Mouse (Mus musculus): ENCODE data around the gene Gm13275.
"Not testable (repeated sequence)": the region's sequence is repeated elsewhere in the genome, so short reads cannot be mapped to it uniquely, and the experiment has no call there.

The Gm13275 gene

DNA sequence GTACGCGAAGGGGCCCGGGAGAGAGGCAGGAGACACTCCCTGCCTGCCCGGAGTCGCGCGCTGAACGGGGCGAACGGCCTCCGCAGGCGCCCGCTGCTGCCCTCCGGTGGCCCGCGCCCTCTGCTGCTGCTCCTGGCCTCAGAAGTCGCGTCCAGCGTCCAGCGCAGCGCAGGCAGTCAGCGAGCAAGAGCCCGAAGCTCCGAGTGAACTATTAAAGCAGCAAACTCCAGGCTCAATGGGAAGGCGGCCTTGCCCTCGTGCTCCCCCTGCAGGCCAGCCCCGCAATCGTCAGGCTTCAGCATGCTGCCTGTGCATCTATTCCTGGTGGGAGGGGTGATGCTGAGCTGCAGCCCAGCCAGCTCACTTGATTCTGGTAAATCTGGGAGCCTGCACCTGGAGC, 3.0 kb upstream of the Gm13275 start, which contains the start of gene Gm13278:
Gm13278 (plus strand) TSS at position 301 of the 400 bp plus-strand sequence.
- in situ Hi-C loops (cut with MboI; ENCODE audit: unreplicated experiment in 2 of 2), result not testable (repeated sequence)

- in situ Hi-C loops (cut with MboI; ENCODE audit: unreplicated experiment in 2 of 2), result not testable (repeated sequence)
These were observed 2.8 kb downstream of the Gm13275 start, which contains the start of gene Gm13279 for GRCm38 (mm10) chr4:88797097-88797496. Gm13279 (plus strand) TSS chr4:88797397.

DNA sequence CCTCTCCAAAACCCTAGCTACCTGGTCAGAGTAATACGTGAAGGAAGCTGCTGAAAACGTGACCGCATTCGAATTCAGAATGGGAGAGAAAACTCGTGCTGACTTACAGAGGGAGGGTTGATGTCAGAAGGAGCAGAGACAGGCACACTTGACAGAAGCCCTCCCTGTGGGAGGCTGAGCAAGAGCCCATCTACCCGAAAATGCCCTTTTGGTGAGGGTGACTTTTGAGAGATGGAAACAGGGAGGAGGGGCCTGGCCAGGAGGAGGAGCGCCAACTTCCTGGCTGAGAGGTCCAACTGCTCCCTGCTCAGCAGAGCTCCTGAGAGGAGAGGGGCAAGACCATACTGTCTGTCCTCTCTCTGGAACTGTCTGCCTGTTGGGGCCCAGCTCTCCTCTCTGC, 5.1 kb downstream of the Gm13275 start, which contains the start of gene Gm13285:
Gm13285 (plus strand) TSS at position 301 of the 400 bp plus-strand sequence.
- in situ Hi-C loops (cut with MboI; ENCODE audit: unreplicated experiment in 2 of 2), result not testable (repeated sequence)

GRCm38 (mm10) chr4:88802954-88803353, 8.7 kb downstream of the Gm13275 start, which contains the start of gene Gm13287:
Gm13287 (plus strand) TSS chr4:88803254.
- in situ Hi-C loops (cut with MboI; ENCODE audit: unreplicated experiment in 2 of 2), result loop anchor here (25.0 kb wide), 1 partner anchor 116 kb away; the partner anchor contains the start of genes Ifna16 (in 2 of the 2), Ifna2 (in 2 of the 2) and Ifnab (in 2 of the 2)

DNA sequence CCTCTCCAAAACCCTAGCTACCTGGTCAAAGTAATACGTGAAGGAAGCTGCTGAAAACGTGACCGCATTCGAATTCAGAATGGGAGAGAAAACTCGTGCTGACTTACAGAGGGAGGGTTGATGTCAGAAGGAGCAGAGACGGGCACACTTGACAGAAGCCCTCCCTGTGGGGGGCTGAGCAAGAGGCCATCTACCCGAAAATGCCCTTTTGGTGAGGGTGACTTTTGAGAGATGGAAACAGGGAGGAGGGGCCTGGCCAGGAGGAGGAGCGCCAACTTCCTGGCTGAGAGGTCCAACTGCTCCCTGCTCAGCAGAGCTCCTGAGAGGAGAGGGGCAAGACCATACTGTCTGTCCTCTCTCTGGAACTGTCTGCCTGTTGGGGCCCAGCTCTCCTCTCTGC, 10.9 kb downstream of the Gm13275 start, which contains the start of gene Gm13288:
Gm13288 (plus strand) TSS at position 301 of the 400 bp plus-strand sequence.
- in situ Hi-C loops (cut with MboI; ENCODE audit: unreplicated experiment in 2 of 2), result loop anchor here (25.0 kb wide), 1 partner anchor 118 kb away; the partner anchor contains the start of genes Ifna16 (in 2 of the 2), Ifna2 (in 2 of the 2) and Ifnab (in 2 of the 2)

DNA sequence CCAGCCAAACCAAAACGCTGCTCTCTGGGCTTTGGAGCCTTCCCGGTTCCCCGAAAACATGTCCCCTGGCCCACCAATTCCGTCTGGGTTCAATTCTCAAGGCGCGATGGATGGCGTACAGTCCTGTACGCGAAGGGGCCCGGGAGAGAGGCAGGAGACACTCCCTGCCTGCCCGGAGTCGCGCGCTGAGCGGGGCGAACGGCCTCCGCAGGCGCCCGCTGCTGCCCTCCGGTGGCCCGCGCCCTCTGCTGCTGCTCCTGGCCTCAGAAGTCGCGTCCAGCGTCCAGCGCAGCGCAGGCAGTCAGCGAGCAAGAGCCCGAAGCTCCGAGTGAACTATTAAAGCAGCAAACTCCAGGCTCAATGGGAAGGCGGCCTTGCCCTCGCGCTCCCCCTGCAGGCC, 11.5 kb downstream of the Gm13275 start:
- in situ Hi-C loops (cut with MboI; ENCODE audit: unreplicated experiment in 2 of 2), result loop anchor here (25.0 kb wide), 1 partner anchor 118 kb away; the partner anchor contains the start of genes Ifna16 (in 2 of the 2), Ifna2 (in 2 of the 2) and Ifnab (in 2 of the 2)

- in situ Hi-C loops (cut with MboI; ENCODE audit: unreplicated experiment in 2 of 2), result loop anchor here (25.0 kb wide), 1 partner anchor 129 kb away; the partner anchor contains the start of genes Ifna16 (in 2 of the 2), Ifna2 (in 2 of the 2) and Ifnab (in 2 of the 2)
These were observed 21.6 kb downstream of the Gm13275 start, which contains the start of gene Ifna7 for GRCm38 (mm10) chr4:88815928-88816327. Ifna7 (plus strand) TSS chr4:88816228.

DNA sequence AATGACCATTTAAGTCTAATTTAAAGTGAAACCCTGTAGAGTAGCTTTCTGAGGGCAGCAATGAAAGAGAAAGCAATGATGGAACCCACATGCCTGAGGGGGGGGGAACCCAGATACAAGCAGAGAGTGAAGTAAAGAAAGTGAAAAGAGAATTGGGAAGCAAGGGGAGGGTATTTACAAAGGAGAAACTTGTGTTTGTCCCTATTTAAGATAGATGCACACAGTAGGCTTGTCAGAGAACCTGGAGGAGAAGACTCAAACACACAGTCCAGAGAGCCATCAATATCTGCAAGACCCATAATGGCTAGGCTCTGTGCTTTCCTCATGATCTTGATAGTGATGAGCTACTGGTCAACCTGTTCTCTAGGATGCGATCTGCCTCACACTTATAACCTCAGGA, 25.4 kb downstream of the Gm13275 start, which contains the start of gene Ifna11:
Ifna11 (plus strand) TSS at position 301 of the 400 bp plus-strand sequence.
- in situ Hi-C loops (cut with MboI; ENCODE audit: unreplicated experiment in 2 of 2), result loop anchor here (25.0 kb wide), 1 partner anchor 132 kb away; the partner anchor contains the start of genes Ifna16 (in 2 of the 2), Ifna2 (in 2 of the 2) and Ifnab (in 2 of the 2)

DNA sequence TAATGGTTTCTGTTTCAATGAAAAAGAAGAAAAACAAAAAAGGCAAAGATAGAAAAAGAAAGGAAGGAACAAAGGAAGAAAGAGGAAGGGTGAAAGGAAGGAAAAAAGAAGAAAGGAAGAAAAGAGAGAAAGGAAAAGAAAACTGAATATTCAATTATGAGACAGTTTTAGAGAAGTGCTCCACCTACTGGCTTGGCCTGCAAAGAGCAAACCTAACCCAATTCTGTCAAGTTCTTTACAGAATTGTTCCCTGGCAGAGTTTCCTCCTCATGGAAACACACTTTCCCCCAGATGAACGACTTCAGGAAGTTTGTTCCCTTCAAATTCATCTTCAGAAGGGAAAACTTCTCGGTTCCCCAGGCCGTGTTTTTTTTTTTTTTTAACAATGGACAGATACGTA, 28.7 kb downstream of the Gm13275 start:
- in situ Hi-C loops (cut with MboI; ENCODE audit: unreplicated experiment in 2 of 2), result loop anchor here (25.0 kb wide), 1 partner anchor 136 kb away; the partner anchor contains the start of genes Ifna16 (in 2 of the 2), Ifna2 (in 2 of the 2) and Ifnab (in 2 of the 2)

DNA sequence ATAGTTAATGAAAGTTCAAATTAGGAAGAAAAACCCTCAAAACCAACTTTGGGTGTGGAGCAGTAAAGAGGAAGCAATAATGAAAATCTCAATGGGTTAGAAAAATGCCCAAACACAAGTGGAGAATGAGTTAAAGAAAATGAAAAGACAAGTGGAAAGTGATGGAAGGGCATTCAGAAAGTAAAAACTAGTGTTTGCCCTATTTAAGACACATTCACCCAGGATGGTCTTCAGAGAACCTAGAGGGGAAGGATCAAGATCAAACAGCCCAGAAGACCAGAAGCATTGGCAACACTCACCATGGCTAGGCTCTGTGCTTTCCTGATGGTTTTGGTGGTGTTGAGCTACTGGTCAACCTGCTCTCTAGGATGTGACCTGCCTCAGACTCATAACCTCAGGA, 32.8 kb downstream of the Gm13275 start, which contains the start of gene Ifna6:
Ifna6 (plus strand) TSS at position 301 of the 400 bp plus-strand sequence.
- in situ Hi-C loops (cut with MboI; ENCODE audit: unreplicated experiment in 2 of 2), result not testable (repeated sequence)

- in situ Hi-C loops (cut with MboI; ENCODE audit: unreplicated experiment in 2 of 2), result no loop called here
These were observed 36.2 kb downstream of the Gm13275 start for GRCm38 (mm10) chr4:88830523-88830922.

GRCm38 (mm10) chr4:88835225-88835624, 40.9 kb downstream of the Gm13275 start, which contains the start of gene Ifna5:
Ifna5 (plus strand) TSS chr4:88835525.
- in situ Hi-C loops (cut with MboI; ENCODE audit: unreplicated experiment in 2 of 2), result not testable (repeated sequence)

- in situ Hi-C loops (cut with MboI; ENCODE audit: unreplicated experiment in 2 of 2), result no loop called here
These were observed 44.5 kb downstream of the Gm13275 start for GRCm38 (mm10) chr4:88838828-88839227.

DNA sequence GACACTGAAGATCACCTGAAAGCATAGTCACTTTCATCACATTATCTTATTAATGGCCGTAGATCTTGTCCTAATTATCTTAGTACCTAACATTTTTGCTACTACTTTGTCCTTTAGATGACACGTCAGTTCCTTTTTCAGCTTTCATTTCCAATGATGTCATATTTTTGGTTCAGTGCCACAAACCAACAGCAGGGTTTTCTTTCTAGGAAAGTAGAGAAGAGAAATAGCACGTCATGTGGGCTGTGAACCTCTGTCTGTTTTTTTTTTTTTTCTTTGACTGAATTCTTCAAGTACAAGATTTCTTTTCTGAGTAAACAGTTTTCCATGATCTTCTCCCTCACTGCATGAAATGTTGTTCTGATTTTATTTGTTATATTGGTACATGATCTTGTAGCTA, 45.8 kb downstream of the Gm13275 start:
- in situ Hi-C loops (cut with MboI; ENCODE audit: unreplicated experiment in 2 of 2), result no loop called here

DNA sequence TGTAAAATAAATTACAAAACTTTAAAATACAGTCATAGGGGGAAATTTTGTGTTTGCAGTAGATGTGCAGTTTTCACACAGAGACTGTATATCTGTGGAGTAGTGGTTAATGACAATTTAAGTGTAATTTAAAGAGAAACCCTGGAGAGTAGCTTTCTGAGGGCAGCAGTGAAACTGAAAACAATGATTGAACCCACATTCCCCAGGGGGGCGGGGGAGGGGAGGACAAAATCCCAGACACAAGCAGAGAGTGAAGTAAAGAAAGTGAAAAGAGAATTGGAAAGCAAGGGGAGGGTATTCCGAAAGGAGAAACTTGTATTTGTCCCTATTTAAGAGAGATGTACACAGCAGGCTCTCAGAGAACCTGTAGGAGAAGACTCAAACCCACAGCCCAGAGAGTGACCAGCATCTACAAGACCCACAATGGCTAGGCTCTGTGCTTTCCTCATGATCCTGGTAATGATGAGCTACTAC, 47.2 kb downstream of the Gm13275 start, which contains the start of gene Ifna4:
Ifna4 (plus strand) TSS at position 424 of the 474 bp plus-strand sequence.
- in situ Hi-C loops (cut with MboI; ENCODE audit: unreplicated experiment in 2 of 2), result no loop called here

Measured in v-Abl transformed pro-B cells (cell line).